Mouse (Mus musculus) gastrocnemius, postnatal 10 days (tissue): ENCODE measurements around the gene Camsap1. TPM values are rescaled to one million over a fixed set of nuclear protein-coding genes. Genes with fewer than 3 reads are reported as not detected.

ENCODE experiments used
- DNase-seq: peaks from one replicate; pipeline ENCODE4 v3.0.0; 2021; ENCODE audit warnings: mixed read lengths
- long read RNA-seq, 2 experiments: library from polyadenylated mRNA; stranded (forward); transcript quantifications; one replicate each; pipeline ENCODE4 v2.0.0; 2021
- total RNA-seq, 2 experiments: library from RNA; stranded (reverse); gene quantifications; 2 replicates each; pipeline ENCODE4 v1.2.3; 2021

Gene Camsap1
- total RNA-seq: 10 to 100 TPM; 29.5 to 34.8 TPM
- long read RNA-seq, experiment 1, full-length matches to known transcripts: 1 of 29 reads
- long read RNA-seq, experiment 1, partial matches to known transcripts: 7 of 29 reads
- long read RNA-seq, experiment 1, other reads (novel, unspliced or antisense): 21 of 29 reads
- long read RNA-seq, experiment 2, full-length matches to known transcripts: 2 of 27 reads
- long read RNA-seq, experiment 2, partial matches to known transcripts: 6 of 27 reads
- long read RNA-seq, experiment 2, other reads (novel, unspliced or antisense): 19 of 27 reads

- DNase-seq: peak; percentile 98
Measured at GRCm38 (mm10) chr2:25983159-25983907, at the start of gene Camsap1. Gene Camsap1 (minus strand): TSS chr2:25983282.

GRCm38 (mm10) chr2:26030288-26030687 is 47.2 kb upstream of the Camsap1 start:
- no peak for DNase-seq

- DNase-seq: peak; percentile 20
Measured at GRCm38 (mm10) chr2:26024138-26025075, 41.3 kb upstream of the Camsap1 start.

GRCm38 (mm10) chr2:26022626-26023025 is 39.5 kb upstream of the Camsap1 start:
- no peak for DNase-seq

- no peak for DNase-seq
Measured at GRCm38 (mm10) chr2:26022258-26022565, 39.1 kb upstream of the Camsap1 start.

- DNase-seq: peak; percentile 84
Measured at GRCm38 (mm10) chr2:26021561-26022257, 38.6 kb upstream of the Camsap1 start, which contains the start of gene Ubac1. Gene Ubac1 (minus strand): TSS chr2:26021747.

- peak; percentile 60 for DNase-seq
Measured at GRCm38 (mm10) chr2:26020714-26021560, 37.9 kb upstream of the Camsap1 start.

- no peak for DNase-seq
Measured at GRCm38 (mm10) chr2:26019923-26020322, 36.8 kb upstream of the Camsap1 start.

GRCm38 (mm10) chr2:26017326-26017725 is 34.2 kb upstream of the Camsap1 start:
- no peak for DNase-seq

- no peak for DNase-seq
Measured at GRCm38 (mm10) chr2:26013674-26014073, 30.6 kb upstream of the Camsap1 start.

GRCm38 (mm10) chr2:26011420-26011819 is 28.3 kb upstream of the Camsap1 start:
- DNase-seq: no peak

GRCm38 (mm10) chr2:26002001-26002400 is 18.9 kb upstream of the Camsap1 start:
- peak; percentile 25 for DNase-seq

- no peak for DNase-seq
Measured at GRCm38 (mm10) chr2:26001136-26001535, 18.1 kb upstream of the Camsap1 start.

GRCm38 (mm10) chr2:25997716-25998115 is 14.6 kb upstream of the Camsap1 start:
- DNase-seq: no peak

- no peak for DNase-seq
Measured at GRCm38 (mm10) chr2:25994791-25995190, 11.7 kb upstream of the Camsap1 start.

- DNase-seq: no peak
Measured at GRCm38 (mm10) chr2:25992285-25992684, 9.2 kb upstream of the Camsap1 start.

GRCm38 (mm10) chr2:25989651-25990050 is 6.6 kb upstream of the Camsap1 start:
- DNase-seq: no peak

GRCm38 (mm10) chr2:25987817-25988216 is 4.7 kb upstream of the Camsap1 start:
- DNase-seq: no peak

- DNase-seq: no peak
Measured at GRCm38 (mm10) chr2:25986601-25987000, 3.5 kb upstream of the Camsap1 start.

- DNase-seq: no peak
Measured at GRCm38 (mm10) chr2:25982426-25983091, 523 bp downstream of the Camsap1 start.
